Mouse (Mus musculus) olfactory bulb, adult 2 months (tissue): Measurements from ENCODE around the gene Celf2.

ENCODE experiments used
- CTCF ChIP-seq: fragments of 200-500 bp; IDR thresholded peaks from 2 replicates; pipeline ENCODE4 v1.5.1; 2012; ENCODE audit warnings: low read depth, mild to moderate bottlenecking, low read length, moderate library complexity; ENCODE audit not compliant: insufficient read depth
- POLR2A ChIP-seq: fragments of 200-500 bp; IDR thresholded peaks from 2 replicates; pipeline ENCODE4 v1.6.1; 2012; ENCODE audit warnings: mild to moderate bottlenecking, low read depth, low read length, moderate library complexity; ENCODE audit not compliant: insufficient read depth

- no peak for TF ChIP-seq POLR2A
- TF ChIP-seq CTCF, result no peak
These were observed 1018.5 kb downstream of the Celf2 start for GRCm38 (mm10) chr2:6490870-6491269.
